Mouse (Mus musculus): ENCODE measurements around the gene Gm11096. TPM values are rescaled to one million over a fixed set of nuclear protein-coding genes. Genes with fewer than 3 reads are reported as not detected.
A peak's percentile ranks its signal among the peaks of the same experiment; 100 is the strongest.

Gm11096 gene
- polyA plus RNA-seq, 1 experiment from 2014 or later, result not detected

- DNase-seq (ENCODE audit: low spot score), result no peak
- Histone ChIP-seq H3K9me3 (ENCODE audit: control insufficient read depth, low read length) (no peaks in the 10 kb centered on the region), H3K4me3 (ENCODE audit: low read depth, low read length) (no peak overlapping the region), H3K27ac (ENCODE audit: low read depth, low read length) (no peak overlapping the region), H3K4me2 (ENCODE audit: low read depth, low read length, severe bottlenecking) (no peak overlapping the region), H3K36me3 (ENCODE audit: control insufficient read depth, insufficient read depth, low read length) (no peaks in the 10 kb centered on the region), H3K4me1 (replicated peaks; ENCODE audit: control insufficient read depth, insufficient read depth, low read length) (no peaks in the 10 kb centered on the region), H3K27me3 (ENCODE audit: control insufficient read depth, insufficient read depth, low read length) (no peaks in the 10 kb centered on the region), H3K9ac (ENCODE audit: low read length) (no peak overlapping the region)
- no peak for ATAC-seq (replicated peaks; ENCODE audit: low FRiP score)
- WGBS, result 88% methylated on average over 6 of the region's 6 CpGs
Observed at GRCm38 (mm10) chr17:81416361-81417114, 25.0 kb upstream of the Gm11096 start.

GRCm38 (mm10) chr17:81419802-81420459, 21.6 kb upstream of the Gm11096 start:
- Histone ChIP-seq H3K27ac (ENCODE audit: low read depth, low read length) (peak overlapping the region; percentile 31; the same call in 1 of the 2 replicates), H3K4me1 (replicated peaks; ENCODE audit: control insufficient read depth, insufficient read depth, low read length) (no peaks in the 10 kb centered on the region), H3K36me3 (ENCODE audit: control insufficient read depth, insufficient read depth, low read length) (no peaks in the 10 kb centered on the region), H3K4me3 (ENCODE audit: low read depth, low read length) (no peak overlapping the region), H3K9me3 (ENCODE audit: control insufficient read depth, low read length) (no peaks in the 10 kb centered on the region), H3K4me2 (ENCODE audit: low read depth, low read length, severe bottlenecking) (no peak overlapping the region), H3K27me3 (ENCODE audit: control insufficient read depth, insufficient read depth, low read length) (no peaks in the 10 kb centered on the region), H3K9ac (ENCODE audit: low read length) (no peak overlapping the region)
- 48% methylated on average over 10 of the region's 10 CpGs for WGBS
- peak; percentile 58 for DNase-seq (ENCODE audit: low spot score)
- ATAC-seq (replicated peaks; ENCODE audit: low FRiP score), result peak; percentile 79

DNA sequence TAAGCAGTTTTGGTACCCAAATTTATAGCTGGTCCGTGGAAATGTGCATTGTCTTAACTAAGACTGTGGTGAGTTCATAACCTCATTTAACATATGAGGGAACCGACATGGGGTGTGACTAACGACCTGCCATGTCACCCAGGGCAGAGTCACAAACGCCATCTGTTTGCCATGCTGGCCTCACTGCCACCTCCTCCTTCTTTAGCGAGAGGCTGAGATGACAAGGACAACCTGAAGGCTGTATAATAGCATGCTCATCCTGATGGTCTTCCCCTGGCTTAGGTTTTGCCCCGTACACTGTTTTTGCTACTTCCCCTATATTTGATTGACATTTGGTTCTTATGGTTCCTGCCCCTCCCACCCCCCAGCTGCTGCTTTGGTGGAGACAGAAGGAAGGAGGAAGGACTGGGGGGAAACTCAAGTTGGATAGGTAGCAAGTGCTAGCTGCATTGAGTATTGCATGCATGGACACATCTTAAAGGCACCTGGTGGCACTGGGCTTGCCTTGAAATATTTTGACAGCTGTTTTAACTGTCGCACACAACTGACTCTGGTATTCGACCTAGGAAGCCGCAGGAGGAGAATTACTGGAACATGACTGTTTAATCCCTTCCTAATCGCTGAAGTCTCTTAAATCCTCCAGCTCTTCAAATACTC, 17.2 kb upstream of the Gm11096 start:
- no peak overlapping the region for H3K9ac ChIP-seq (ENCODE audit: low read length)
- DNase-seq (ENCODE audit: low spot score) (no peak), ATAC-seq (replicated peaks; ENCODE audit: low FRiP score) (no peak)
- H3K27ac ChIP-seq (ENCODE audit: low read depth, low read length), result no peak overlapping the region
- H3K4me3 ChIP-seq (ENCODE audit: low read depth, low read length), result no peak overlapping the region
- H3K4me1 ChIP-seq (replicated peaks; ENCODE audit: control insufficient read depth, insufficient read depth, low read length), result no peaks in the 10 kb centered on the region
- no peak overlapping the region for H3K4me2 ChIP-seq (ENCODE audit: low read depth, low read length, severe bottlenecking)
- no peaks in the 10 kb centered on the region for H3K27me3 ChIP-seq (ENCODE audit: control insufficient read depth, insufficient read depth, low read length)
- WGBS, result 61% methylated on average over 10 of the region's 10 CpGs
- H3K9me3 ChIP-seq (ENCODE audit: control insufficient read depth, low read length), result no peaks in the 10 kb centered on the region
- H3K36me3 ChIP-seq (ENCODE audit: control insufficient read depth, insufficient read depth, low read length), result no peaks in the 10 kb centered on the region

GRCm38 (mm10) chr17:81427245-81427644, 14.3 kb upstream of the Gm11096 start:
- H3K4me3 ChIP-seq (ENCODE audit: low read depth, low read length), result no peak overlapping the region
- no peaks in the 10 kb centered on the region for H3K9me3 ChIP-seq (ENCODE audit: control insufficient read depth, low read length)
- DNase-seq (ENCODE audit: low spot score), result no peak
- no peak overlapping the region for H3K4me2 ChIP-seq (ENCODE audit: low read depth, low read length, severe bottlenecking)
- H3K27ac ChIP-seq (ENCODE audit: low read depth, low read length), result no peak overlapping the region
- H3K36me3 ChIP-seq (ENCODE audit: control insufficient read depth, insufficient read depth, low read length), result no peaks in the 10 kb centered on the region
- ATAC-seq (replicated peaks; ENCODE audit: low FRiP score), result no peak
- H3K27me3 ChIP-seq (ENCODE audit: control insufficient read depth, insufficient read depth, low read length), result no peaks in the 10 kb centered on the region
- H3K9ac ChIP-seq (ENCODE audit: low read length), result no peak overlapping the region
- no peaks in the 10 kb centered on the region for H3K4me1 ChIP-seq (replicated peaks; ENCODE audit: control insufficient read depth, insufficient read depth, low read length)
- 85% methylated on average over 7 of the region's 7 CpGs for WGBS

DNA sequence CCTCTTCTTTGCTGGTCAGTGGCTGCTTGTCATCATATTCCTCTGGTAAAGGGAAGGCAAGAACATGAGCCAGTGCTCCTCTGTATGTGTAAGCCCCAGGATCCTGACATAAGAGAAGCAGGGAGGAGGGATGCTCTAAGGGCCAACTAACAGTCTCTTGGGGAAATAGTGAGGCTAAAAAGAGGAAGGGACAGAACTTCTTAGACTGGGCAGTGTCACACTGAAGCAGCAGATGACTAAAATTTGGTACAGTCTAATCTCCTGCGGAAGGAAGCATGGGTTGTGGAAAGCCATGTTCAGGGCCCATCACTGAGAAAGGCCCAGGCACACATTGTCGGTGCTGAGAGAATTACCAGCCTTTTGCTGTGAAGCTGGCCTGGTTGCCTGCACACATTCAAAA, 8.8 kb upstream of the Gm11096 start:
- Histone ChIP-seq H3K4me1 (replicated peaks; ENCODE audit: control insufficient read depth, insufficient read depth, low read length) (no peaks in the 10 kb centered on the region), H3K9me3 (ENCODE audit: control insufficient read depth, low read length) (no peaks in the 10 kb centered on the region), H3K27ac (ENCODE audit: low read depth, low read length) (no peak overlapping the region), H3K9ac (ENCODE audit: low read length) (no peak overlapping the region), H3K4me3 (ENCODE audit: low read depth, low read length) (no peak overlapping the region), H3K36me3 (ENCODE audit: control insufficient read depth, insufficient read depth, low read length) (no peaks in the 10 kb centered on the region), H3K4me2 (ENCODE audit: low read depth, low read length, severe bottlenecking) (no peak overlapping the region), H3K27me3 (ENCODE audit: control insufficient read depth, insufficient read depth, low read length) (no peaks in the 10 kb centered on the region)
- 82% methylated on average over 2 of the region's 2 CpGs for WGBS
- DNase-seq (ENCODE audit: low spot score), result no peak
- ATAC-seq (replicated peaks; ENCODE audit: low FRiP score), result no peak

DNA sequence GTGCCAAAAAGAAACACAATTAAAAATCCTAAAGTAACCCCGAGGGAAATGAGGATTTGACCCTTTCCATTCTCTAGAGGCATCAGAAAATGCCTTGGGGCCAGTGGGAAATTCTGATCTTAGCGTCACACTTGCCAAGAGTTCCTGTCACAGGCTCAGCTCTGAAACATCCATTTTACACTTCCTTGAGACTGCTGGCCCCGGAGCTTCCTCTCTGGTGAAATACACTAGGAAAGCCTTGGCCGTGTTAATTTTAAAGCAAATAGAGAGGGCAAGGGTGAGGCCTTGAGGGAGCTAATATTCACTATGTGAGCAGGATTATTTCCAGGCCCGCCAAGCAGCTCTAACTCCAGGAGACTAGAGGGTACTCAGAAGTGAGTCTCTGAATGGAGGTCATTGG, 8.4 kb upstream of the Gm11096 start:
- ATAC-seq (replicated peaks; ENCODE audit: low FRiP score), result no peak
- H3K9ac ChIP-seq (ENCODE audit: low read length), result no peak overlapping the region
- no peaks in the 10 kb centered on the region for H3K36me3 ChIP-seq (ENCODE audit: control insufficient read depth, insufficient read depth, low read length)
- no peak overlapping the region for H3K27ac ChIP-seq (ENCODE audit: low read depth, low read length)
- no peak overlapping the region for H3K4me2 ChIP-seq (ENCODE audit: low read depth, low read length, severe bottlenecking)
- WGBS, result 61% methylated on average over 5 of the region's 5 CpGs
- no peak for DNase-seq (ENCODE audit: low spot score)
- no peaks in the 10 kb centered on the region for H3K4me1 ChIP-seq (replicated peaks; ENCODE audit: control insufficient read depth, insufficient read depth, low read length)
- H3K9me3 ChIP-seq (ENCODE audit: control insufficient read depth, low read length), result no peaks in the 10 kb centered on the region
- no peak overlapping the region for H3K4me3 ChIP-seq (ENCODE audit: low read depth, low read length)
- H3K27me3 ChIP-seq (ENCODE audit: control insufficient read depth, insufficient read depth, low read length), result no peaks in the 10 kb centered on the region

GRCm38 (mm10) chr17:81455269-81455668, 13.7 kb downstream of the Gm11096 start:
- ATAC-seq (replicated peaks; ENCODE audit: low FRiP score), result no peak
- H3K9me3 ChIP-seq (ENCODE audit: control insufficient read depth, low read length), result no peaks in the 10 kb centered on the region
- no peaks in the 10 kb centered on the region for H3K4me1 ChIP-seq (replicated peaks; ENCODE audit: control insufficient read depth, insufficient read depth, low read length)
- no peak overlapping the region for H3K27ac ChIP-seq (ENCODE audit: low read depth, low read length)
- no peak overlapping the region for H3K9ac ChIP-seq (ENCODE audit: low read length)
- H3K4me3 ChIP-seq (ENCODE audit: low read depth, low read length), result no peak overlapping the region
- 74% methylated on average over 3 of the region's 3 CpGs for WGBS
- H3K27me3 ChIP-seq (ENCODE audit: control insufficient read depth, insufficient read depth, low read length), result no peaks in the 10 kb centered on the region
- no peak for DNase-seq (ENCODE audit: low spot score)
- H3K4me2 ChIP-seq (ENCODE audit: low read depth, low read length, severe bottlenecking), result no peak overlapping the region
- no peaks in the 10 kb centered on the region for H3K36me3 ChIP-seq (ENCODE audit: control insufficient read depth, insufficient read depth, low read length)

GRCm38 (mm10) chr17:81455977-81456376, 14.4 kb downstream of the Gm11096 start:
- no peak overlapping the region for H3K4me2 ChIP-seq (ENCODE audit: low read depth, low read length, severe bottlenecking)
- DNase-seq (ENCODE audit: low spot score), result no peak
- 87% methylated on average over 7 of the region's 7 CpGs for WGBS
- ATAC-seq (replicated peaks; ENCODE audit: low FRiP score), result no peak
- no peak overlapping the region for H3K9ac ChIP-seq (ENCODE audit: low read length)
- no peaks in the 10 kb centered on the region for H3K27me3 ChIP-seq (ENCODE audit: control insufficient read depth, insufficient read depth, low read length)
- no peaks in the 10 kb centered on the region for H3K36me3 ChIP-seq (ENCODE audit: control insufficient read depth, insufficient read depth, low read length)
- no peak overlapping the region for H3K27ac ChIP-seq (ENCODE audit: low read depth, low read length)
- no peaks in the 10 kb centered on the region for H3K9me3 ChIP-seq (ENCODE audit: control insufficient read depth, low read length)
- H3K4me1 ChIP-seq (replicated peaks; ENCODE audit: control insufficient read depth, insufficient read depth, low read length), result no peaks in the 10 kb centered on the region
- H3K4me3 ChIP-seq (ENCODE audit: low read depth, low read length), result no peak overlapping the region

Measured in forebrain, embryonic 11.5 days (tissue).